In genomic region chr6:6859950-6860410, GRCm38 (mm10) we compare ENCODE assay signal across 13 mouse cellular contexts. TPM values are rescaled to one million over a fixed set of nuclear protein-coding genes. Genes with fewer than 3 reads are reported as not detected.
DNase-seq lines count a peak whose midpoint lies in the region; ATAC-seq and TF ChIP-seq lines count a peak whose summit lies in the region.
"Had no signal": no experiment of that assay in that cellular context is flagged by ENCODE, and none has a peak within 500 bp of the region (broad histone marks: within the 10 kb centered on the region; RNA-seq: fewer than 3 reads in every experiment).

No protein-coding gene starts in this region.

- under 1% methylated on average over 21 of the region's 21 CpGs for WGBS in heart, embryonic 10.5 days
- WGBS in midbrain, embryonic 10.5 days: under 1% methylated on average over 21 of the region's 21 CpGs
- WGBS in midbrain, postnatal 0 days: 2% methylated on average over 21 of the region's 21 CpGs
- WGBS in hindbrain, embryonic 15.5 days: under 1% methylated on average over 21 of the region's 21 CpGs

- H3K27ac ChIP-seq in heart, embryonic 10.5 days: no peak overlapping the region
- no peak overlapping the region for H3K27ac ChIP-seq in midbrain, embryonic 10.5 days (replicated peaks)
- no peak overlapping the region for H3K27ac ChIP-seq in midbrain, postnatal 0 days (ENCODE audit: low read depth, low read length)
- no peak overlapping the region for H3K27ac ChIP-seq in hindbrain, embryonic 15.5 days (replicated peaks)

- no peak overlapping the region for H3K4me2 ChIP-seq in midbrain, postnatal 0 days (ENCODE audit: low read depth, low read length, poor library complexity, severe bottlenecking)
- 0 out of 2 replicates have a peak overlapping the region, but pooled peaks have one; percentile 5 for H3K4me2 ChIP-seq in hindbrain, embryonic 15.5 days
- peak overlapping the region; percentile 24 for H3K4me2 ChIP-seq in myocyte (ENCODE audit: low read depth)

- H3K36me3 ChIP-seq in heart, embryonic 10.5 days: no peaks in the 10 kb centered on the region
- H3K36me3 ChIP-seq in midbrain, embryonic 10.5 days: no peaks in the 10 kb centered on the region
- H3K36me3 ChIP-seq in midbrain, postnatal 0 days (ENCODE audit: insufficient read depth, low read length): no peaks in the 10 kb centered on the region
- no peaks in the 10 kb centered on the region for H3K36me3 ChIP-seq in hindbrain, embryonic 15.5 days
- H3K36me3 ChIP-seq in myocyte (ENCODE audit: control insufficient read depth, insufficient read depth): no peaks in the 10 kb centered on the region

- H3K9ac ChIP-seq in midbrain, postnatal 0 days (replicated peaks; ENCODE audit: low read length, poor library complexity, severe bottlenecking): no peak overlapping the region
- no peak overlapping the region for H3K9ac ChIP-seq in hindbrain, embryonic 15.5 days

- no peak for TF ChIP-seq CTCF in midbrain, postnatal 0 days (IDR thresholded peaks at IDR 0.05)

- DNase-seq in heart, embryonic 10.5 days (ENCODE audit: low spot score): no peak
- no peak for DNase-seq in heart, adult 18-20 months
- no peak for DNase-seq in midbrain, embryonic 10.5 days (ENCODE audit: low spot score)
- no peak for DNase-seq in midbrain, postnatal 0 days (ENCODE audit: low spot score)
- DNase-seq in thymus, postnatal 0 days (ENCODE audit: low spot score): no peak
- no peak for DNase-seq in adrenal gland, adult (ENCODE audit: inconsistent age in 2 of 2, low spot score in 1 of 2)
- DNase-seq: cerebellum, adult 8-10 months; gastrocnemius, postnatal 14 days; layer of hippocampus, postnatal 36 days; spleen, adult 18-20 months had no signal

- H3K4me3 ChIP-seq in heart, embryonic 10.5 days: peak overlapping the region; percentile 41
- peak overlapping the region; percentile 24; the same call in 1 of the 2 replicates for H3K4me3 ChIP-seq in midbrain, embryonic 10.5 days
- no peak overlapping the region for H3K4me3 ChIP-seq in midbrain, postnatal 0 days (ENCODE audit: low read depth, low read length)
- H3K4me3 ChIP-seq in hindbrain, embryonic 15.5 days: no peak overlapping the region
- no peak overlapping the region for H3K4me3 ChIP-seq in myocyte

- no peak for ATAC-seq in midbrain, postnatal 0 days (ENCODE audit: low FRiP score)
- no peak for ATAC-seq in hindbrain, embryonic 15.5 days (ENCODE audit: low FRiP score, low read depth)
- ATAC-seq: activated CD4-positive, CD25-positive, alpha-beta regulatory T cell, adult 4 months had no signal

- TF ChIP-seq POLR2A in myocyte (IDR thresholded peaks at IDR 0.05; ENCODE audit: insufficient read length, low read depth): no peak

- no peak overlapping the region for H3ac ChIP-seq in myocyte (ENCODE audit: control insufficient read depth, insufficient read length)

- H3K79me2 ChIP-seq in myocyte (ENCODE audit: control insufficient read depth, insufficient read depth): no peaks in the 10 kb centered on the region

- peaks cover 99% of the 10 kb centered on the region for H3K27me3 ChIP-seq in heart, embryonic 10.5 days (ENCODE audit: insufficient read depth, poor library complexity, severe bottlenecking)
- peaks cover 100% of the 10 kb centered on the region for H3K27me3 ChIP-seq in midbrain, embryonic 10.5 days (ENCODE audit: low read depth, poor library complexity, severe bottlenecking)
- peaks cover 75% of the 10 kb centered on the region for H3K27me3 ChIP-seq in midbrain, postnatal 0 days (ENCODE audit: insufficient read depth, low read length)
- peaks cover 77% of the 10 kb centered on the region for H3K27me3 ChIP-seq in hindbrain, embryonic 15.5 days
- peaks cover 57% of the 10 kb centered on the region for H3K27me3 ChIP-seq in myocyte (ENCODE audit: control insufficient read depth, insufficient read depth, insufficient read length)

- H3K4me1 ChIP-seq in heart, embryonic 10.5 days: peaks cover 21% of the 10 kb centered on the region
- peaks cover 48% of the 10 kb centered on the region for H3K4me1 ChIP-seq in midbrain, embryonic 10.5 days
- H3K4me1 ChIP-seq in midbrain, postnatal 0 days (ENCODE audit: insufficient read depth, low read length): no peaks in the 10 kb centered on the region
- peaks cover 17% of the 10 kb centered on the region for H3K4me1 ChIP-seq in hindbrain, embryonic 15.5 days (replicated peaks)

- H3K9me3 ChIP-seq in heart, embryonic 10.5 days: no peaks in the 10 kb centered on the region
- H3K9me3 ChIP-seq in midbrain, embryonic 10.5 days (replicated peaks): no peaks in the 10 kb centered on the region
- no peaks in the 10 kb centered on the region for H3K9me3 ChIP-seq in midbrain, postnatal 0 days (ENCODE audit: low read length)
- H3K9me3 ChIP-seq in hindbrain, embryonic 15.5 days: no peaks in the 10 kb centered on the region

TF ChIP-seq in myocyte, 11 proteins besides CTCF, POLR2A, EP300 and RAD21:
- TF ChIP-seq MYOD1 (IDR thresholded peaks at IDR 0.05; ENCODE audit: control insufficient read depth in 1 of 3, insufficient read length in 2 of 3, low read depth in 2 of 3): no peak
- TF ChIP-seq SRF (IDR thresholded peaks at IDR 0.05; ENCODE audit: control insufficient read depth, insufficient read length, low read depth): no peak

RNA-seq across cellular contexts. Expression of gene Dlx6, which starts 3.2 kb away (rescaled TPM):
- 0.23 and 0.57 TPM in 2 replicates for polyA plus RNA-seq in heart, embryonic 10.5 days (2016; fragmentation: Nextera tagmentation; extraction: Ambion mirVana)
- total RNA-seq in heart, adult 18-20 months (2021): not detected
- 0.48 and 0.79 TPM in 2 replicates for polyA plus RNA-seq in midbrain, embryonic 10.5 days (2016; fragmentation: Nextera tagmentation; extraction: Ambion mirVana)
- 0.57 and 1.5 TPM in 2 replicates for total RNA-seq in midbrain, postnatal 0 days (2014; rRNA removed)
- 0.81 and 1.1 TPM in 2 replicates for polyA plus RNA-seq in midbrain, postnatal 0 days (2015; fragmentation: Nextera tagmentation; extraction: Ambion mirVana)
- 0.64 TPM in 1 of 2 replicates, not detected in the other for polyA plus RNA-seq in hindbrain, embryonic 15.5 days (2015; fragmentation: Nextera tagmentation; extraction: Ambion mirVana)
- not detected for polyA plus RNA-seq in myocyte (2012; fragmentation: generic; extraction: Trizol)
- polyA plus RNA-seq in thymus, postnatal 0 days (2015; fragmentation: Nextera tagmentation; extraction: Ambion mirVana): not detected in 2 replicates
- total RNA-seq: gastrocnemius, postnatal 14 days had no signal
- polyA plus RNA-seq: activated CD4-positive, CD25-positive, alpha-beta regulatory T cell, adult 4 months had no signal

RNA-seq across cellular contexts. Expression of gene Dlx5, which starts 21.9 kb away (rescaled TPM):
- 4.0 and 8.9 TPM in 2 replicates for polyA plus RNA-seq in heart, embryonic 10.5 days (2016; fragmentation: Nextera tagmentation; extraction: Ambion mirVana)
- total RNA-seq in heart, adult 18-20 months (2021): under 1 TPM in 1 of 2 experiments, not detected in 1; 0.37 TPM
- polyA plus RNA-seq in midbrain, embryonic 10.5 days (2016; fragmentation: Nextera tagmentation; extraction: Ambion mirVana): 4.5 and 8.9 TPM in 2 replicates
- total RNA-seq in midbrain, postnatal 0 days (2014; rRNA removed): 0.49 and 0.76 TPM in 2 replicates
- 3.3 and 6.7 TPM in 2 replicates for polyA plus RNA-seq in midbrain, postnatal 0 days (2015; fragmentation: Nextera tagmentation; extraction: Ambion mirVana)
- 0.41 and 2.0 TPM in 2 replicates for polyA plus RNA-seq in hindbrain, embryonic 15.5 days (2015; fragmentation: Nextera tagmentation; extraction: Ambion mirVana)
- not detected for polyA plus RNA-seq in myocyte (2012; fragmentation: generic; extraction: Trizol)
- 0.23 and 0.50 TPM in 2 replicates for polyA plus RNA-seq in thymus, postnatal 0 days (2015; fragmentation: Nextera tagmentation; extraction: Ambion mirVana)
- total RNA-seq: gastrocnemius, postnatal 14 days had no signal
- polyA plus RNA-seq: activated CD4-positive, CD25-positive, alpha-beta regulatory T cell, adult 4 months had no signal

Comparison
In these comparisons a context has a peak if more than half of its experiments do, and no peak if none do; other contexts are left out.
1. H3K4me3 ChIP-seq: peak in heart, embryonic 10.5 days (single experiment) and midbrain, embryonic 10.5 days (single experiment); none in midbrain, postnatal 0 days (single experiment), hindbrain, embryonic 15.5 days (single experiment) and myocyte (single experiment).